Mouse (Mus musculus) adipocyte (in vitro differentiated cells): ENCODE data around the gene Pex16.
"Not testable (repeated sequence)": the region's sequence is repeated elsewhere in the genome, so short reads cannot be mapped to it uniquely, and the experiment has no call there.

Experiments
- DNase-seq: peaks from one replicate; pipeline ENCODE4 v3.0.0-alpha.2; 2016; ENCODE audit warnings: low spot score

Gene Pex16

DNA sequence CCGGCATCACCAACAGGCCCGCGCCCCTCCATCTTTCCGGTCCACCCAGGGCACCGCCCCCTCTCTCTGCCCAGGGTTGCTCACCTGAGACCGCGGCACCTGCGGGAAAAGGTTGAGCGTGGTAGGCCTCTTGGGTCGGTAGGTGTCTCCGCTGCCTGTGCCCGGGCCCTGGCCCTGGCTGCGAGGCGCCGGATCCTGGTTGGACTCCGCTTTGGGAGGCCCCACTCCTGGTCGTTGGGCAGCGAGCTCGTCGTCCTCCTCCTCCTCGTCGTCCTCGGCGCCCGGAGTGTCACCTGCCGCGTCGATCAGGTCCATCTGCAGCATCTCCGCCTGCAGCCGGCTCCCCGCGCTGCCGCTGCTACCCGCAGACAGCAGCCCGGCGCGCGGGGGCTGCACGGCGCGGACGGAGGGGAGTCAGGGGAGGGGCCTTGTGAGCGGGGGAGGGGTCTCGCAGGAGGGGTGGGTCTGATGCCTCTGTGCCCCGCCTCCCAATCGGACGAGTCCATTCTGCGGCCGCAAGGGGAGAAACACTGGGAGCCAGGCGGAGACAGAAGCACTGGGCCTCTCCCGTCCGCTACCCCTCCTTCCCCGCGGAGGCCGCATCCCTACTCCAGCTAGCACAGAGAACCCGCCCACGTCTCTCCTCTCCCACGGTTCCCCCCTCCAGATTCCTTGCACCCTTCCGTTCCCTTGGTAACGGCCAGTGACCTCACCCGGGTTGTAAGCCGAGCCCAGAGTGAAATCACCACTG lies 14.6 kb downstream of the Pex16 start:
- DNase-seq, result peak; percentile 89

- DNase-seq, result no peak
Observed at GRCm38 (mm10) chr2:92389645-92390044, 15.2 kb downstream of the Pex16 start.

DNA sequence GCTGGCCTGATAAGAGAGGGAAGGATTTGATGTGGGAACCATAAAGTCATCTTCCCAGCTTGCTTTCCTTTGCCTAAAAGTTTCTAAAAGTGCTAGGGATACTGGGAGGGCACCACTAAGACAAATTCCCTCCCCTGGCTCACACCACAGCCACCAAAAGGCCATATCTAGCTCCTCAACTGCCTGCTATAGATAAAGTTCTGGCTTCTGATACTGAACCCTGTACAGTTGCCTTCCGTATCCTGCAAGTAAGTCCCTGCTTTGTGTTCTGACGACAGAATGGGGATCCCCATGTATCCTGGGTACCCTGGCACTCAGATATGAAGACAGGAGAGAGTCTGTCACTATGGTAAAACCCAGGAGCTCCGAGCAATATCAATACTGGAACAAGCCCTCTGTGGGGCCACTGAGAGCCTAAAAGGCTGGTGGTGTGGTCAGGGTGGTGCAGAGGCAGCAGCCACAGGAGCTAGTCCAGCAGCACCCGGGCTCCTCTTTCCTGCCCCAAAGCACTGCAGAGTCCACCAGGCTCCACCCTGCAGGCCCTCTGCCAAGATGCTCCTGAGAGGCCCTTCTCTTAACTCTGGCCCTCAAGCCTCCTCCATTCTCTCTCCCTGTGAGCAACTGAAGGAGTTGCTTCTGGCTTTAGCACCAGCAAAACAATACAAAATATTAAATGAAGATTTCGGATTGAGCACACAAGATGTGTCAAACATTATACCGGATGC lies 15.9 kb downstream of the Pex16 start:
- peak; percentile 69 for DNase-seq

GRCm38 (mm10) chr2:92391116-92391515 lies 16.6 kb downstream of the Pex16 start:
- no peak for DNase-seq

- no peak for DNase-seq
Observed at GRCm38 (mm10) chr2:92391703-92392317, 17.3 kb downstream of the Pex16 start.

DNA sequence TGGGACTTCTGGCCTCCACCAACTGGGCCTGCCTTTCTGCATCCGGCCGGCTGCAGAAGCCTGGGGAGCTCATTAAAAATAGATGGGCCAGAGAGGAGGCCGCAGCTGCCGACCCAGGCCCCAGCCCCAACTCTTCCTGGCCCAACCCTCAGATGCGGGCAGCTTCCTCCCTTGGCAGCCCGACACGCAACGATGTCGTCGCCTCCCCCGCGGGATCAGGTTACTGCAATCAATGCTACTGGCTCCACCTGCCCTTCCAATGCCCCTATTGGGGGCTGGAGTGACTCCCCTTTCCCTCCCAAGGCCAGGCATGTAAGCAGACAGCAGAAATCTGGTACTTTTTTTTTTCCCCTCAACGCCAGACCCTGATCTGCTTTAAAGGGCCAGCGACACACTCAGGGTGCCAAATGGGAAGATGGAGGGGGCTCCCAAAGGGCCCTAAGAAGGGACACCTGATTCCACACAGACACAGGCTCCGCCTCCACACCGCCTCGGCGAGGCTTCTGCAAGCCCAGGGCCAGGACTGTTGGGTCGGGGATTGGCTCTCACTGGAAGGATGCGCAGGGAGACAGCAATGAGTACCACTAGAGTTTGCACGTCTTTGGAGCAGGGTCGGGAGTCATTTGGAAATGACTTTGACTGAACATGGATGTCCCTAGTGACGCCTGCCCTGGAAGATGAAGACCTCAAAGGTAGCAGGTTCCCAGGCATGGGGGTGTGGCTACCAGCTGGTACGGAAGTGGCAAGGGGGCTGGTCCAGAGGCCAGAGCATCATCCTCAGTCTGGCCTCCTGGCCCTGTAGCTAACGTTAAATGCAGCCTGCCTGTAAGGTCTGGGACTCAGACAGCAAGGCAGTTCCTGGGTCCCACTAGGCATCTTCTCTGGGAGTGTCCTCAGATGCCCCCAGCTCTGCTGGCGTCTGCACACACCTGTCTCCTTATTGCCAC lies 18.1 kb downstream of the Pex16 start:
- no peak for DNase-seq

DNA sequence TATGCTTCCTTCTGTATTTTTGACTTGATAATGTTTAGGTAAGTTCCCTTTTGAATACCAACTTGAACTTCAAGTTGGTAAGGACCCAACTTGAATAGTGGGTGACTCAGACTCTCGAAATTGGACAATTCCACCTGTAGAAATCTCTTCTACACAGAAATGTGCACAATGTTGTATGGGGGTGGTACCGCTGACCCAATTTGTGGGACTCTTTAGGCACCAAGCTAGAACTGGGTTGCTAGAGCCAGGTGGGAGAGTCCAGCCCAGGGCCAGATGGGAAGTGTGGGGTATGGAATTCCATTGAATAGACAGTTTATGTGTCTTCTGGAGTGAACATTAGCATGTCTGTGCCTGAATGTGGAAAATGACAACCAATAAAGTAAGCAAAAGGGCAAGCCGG lies 21.1 kb downstream of the Pex16 start:
- no peak for DNase-seq

GRCm38 (mm10) chr2:92397436-92397835 lies 23.0 kb downstream of the Pex16 start:
- no peak for DNase-seq

DNA sequence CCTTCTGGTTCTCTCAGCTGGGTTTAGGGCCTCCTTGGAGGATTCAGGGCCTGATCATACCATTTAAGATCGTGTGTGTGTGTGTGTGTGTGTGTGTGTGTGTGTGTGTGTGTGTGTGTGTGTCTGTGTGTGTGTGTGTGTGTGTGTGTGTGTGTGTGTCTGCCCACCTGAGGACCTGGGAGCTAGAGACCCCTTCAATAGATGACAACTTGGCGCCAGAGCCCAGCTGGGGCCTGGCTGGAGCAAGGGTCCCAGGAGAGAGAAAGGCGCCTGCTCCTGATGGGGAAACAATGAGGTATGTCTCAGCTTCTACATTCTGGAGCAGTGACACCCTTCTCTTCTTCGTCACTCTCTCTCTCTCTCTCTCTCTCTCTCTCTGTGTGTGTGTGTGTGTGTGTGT lies 25.4 kb downstream of the Pex16 start:
- DNase-seq, result not testable (repeated sequence)

- no peak for DNase-seq
Observed at GRCm38 (mm10) chr2:92400682-92401081, 26.2 kb downstream of the Pex16 start.

DNA sequence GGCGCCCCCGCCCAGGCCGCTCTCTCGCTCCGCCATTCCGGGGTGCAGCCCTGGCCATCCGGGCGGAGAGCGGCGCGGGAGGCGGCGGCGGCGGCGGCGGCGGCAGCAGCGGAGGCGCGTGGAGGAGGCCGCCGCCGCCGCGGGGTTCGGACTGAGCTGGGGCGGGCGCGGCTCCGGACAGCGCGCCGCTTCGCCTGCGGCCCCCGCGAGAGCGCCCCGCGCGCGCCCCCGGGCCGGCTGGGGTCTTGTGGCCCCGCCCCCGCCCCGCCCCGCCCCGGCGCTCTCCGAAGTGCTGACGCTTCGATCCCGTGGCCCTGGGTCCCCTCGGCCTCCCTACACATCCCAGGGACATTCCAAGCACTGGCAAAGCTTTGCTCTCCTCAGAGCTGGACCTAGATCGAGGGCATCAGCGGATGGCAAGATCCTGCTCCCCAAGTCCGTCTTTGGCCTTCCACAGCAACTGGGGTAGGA lies 26.6 kb downstream of the Pex16 start, which contains the start of gene Mapk8ip1:
Gene Mapk8ip1 (minus strand): TSS at position 173 of the 471 bp plus-strand sequence.
- no peak for DNase-seq

DNA sequence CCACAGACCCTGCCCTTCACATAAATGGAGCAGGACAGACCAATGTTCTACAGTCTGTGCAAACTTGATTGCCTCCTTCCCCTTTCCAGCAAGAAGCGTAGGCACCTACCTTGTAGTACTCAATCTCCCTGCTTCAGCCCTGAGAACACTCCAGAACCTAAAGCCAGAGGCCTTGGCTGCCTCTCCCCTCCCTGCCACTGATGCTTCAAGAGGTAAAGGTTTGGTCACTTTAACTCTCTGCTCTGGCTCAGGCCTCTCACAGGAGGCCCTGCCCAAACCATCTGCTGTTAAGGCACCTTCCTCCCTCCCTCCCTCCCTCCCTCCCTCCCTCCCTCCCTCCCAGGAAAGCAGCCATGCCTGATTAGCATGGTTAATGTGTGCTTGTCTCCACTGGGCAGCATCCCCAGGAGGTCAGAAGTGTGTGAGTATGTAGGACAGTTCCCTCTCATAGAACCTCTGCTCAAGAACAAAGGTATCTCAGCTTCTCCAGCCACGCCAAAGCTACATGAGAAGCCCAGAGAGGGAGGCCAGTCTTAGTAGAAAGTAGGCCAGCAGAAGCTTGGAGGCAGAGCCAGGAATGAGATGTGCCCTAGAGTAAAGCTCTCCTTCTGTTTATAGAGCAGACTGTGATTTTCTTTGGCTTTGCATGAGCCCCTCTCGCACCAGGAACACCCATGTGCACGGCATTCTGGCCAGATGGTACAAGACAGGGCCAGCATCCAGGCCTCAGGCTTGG lies 28.3 kb downstream of the Pex16 start:
- peak; percentile 73 for DNase-seq

GRCm38 (mm10) chr2:92403776-92404319 lies 29.4 kb downstream of the Pex16 start:
- peak; percentile 18 for DNase-seq

GRCm38 (mm10) chr2:92404737-92405136 lies 30.3 kb downstream of the Pex16 start:
- DNase-seq, result peak; percentile 18

GRCm38 (mm10) chr2:92405687-92406086 lies 31.2 kb downstream of the Pex16 start:
- DNase-seq, result no peak

DNA sequence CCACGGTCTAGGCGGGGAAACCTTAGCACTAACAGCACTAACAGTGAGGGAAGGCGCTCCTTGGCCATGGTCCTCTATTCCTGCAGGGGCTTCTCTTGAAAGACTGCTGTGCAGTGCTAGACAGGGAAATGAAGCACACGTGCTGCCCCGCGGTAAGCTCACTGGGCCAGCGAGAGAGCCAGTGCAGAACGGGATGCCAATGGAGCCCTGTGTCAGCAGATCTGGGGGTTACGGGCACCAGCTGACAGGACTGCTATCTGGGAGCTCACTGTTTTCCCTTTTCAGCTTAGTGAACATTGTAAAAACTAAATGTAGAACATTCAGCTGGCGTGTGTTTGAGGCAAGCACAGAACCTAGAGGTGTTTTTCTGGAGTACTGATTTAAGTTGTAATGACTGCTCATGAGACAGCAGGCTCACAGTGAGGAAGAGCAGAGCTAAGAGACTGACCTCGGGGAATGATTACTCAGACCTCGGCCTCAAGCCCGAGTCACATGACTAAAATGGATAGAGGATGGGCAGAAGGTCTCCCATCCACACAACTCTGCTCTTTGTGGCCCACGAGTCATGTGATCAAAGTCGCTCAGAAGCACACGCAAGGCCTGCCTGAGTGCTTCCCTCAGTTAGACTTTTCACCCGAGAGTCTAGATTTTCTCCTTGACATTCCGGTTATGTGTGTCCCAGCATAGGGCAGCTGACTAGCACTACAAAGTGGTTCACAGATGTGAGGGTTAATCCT lies 34.0 kb downstream of the Pex16 start:
- no peak for DNase-seq

DNA sequence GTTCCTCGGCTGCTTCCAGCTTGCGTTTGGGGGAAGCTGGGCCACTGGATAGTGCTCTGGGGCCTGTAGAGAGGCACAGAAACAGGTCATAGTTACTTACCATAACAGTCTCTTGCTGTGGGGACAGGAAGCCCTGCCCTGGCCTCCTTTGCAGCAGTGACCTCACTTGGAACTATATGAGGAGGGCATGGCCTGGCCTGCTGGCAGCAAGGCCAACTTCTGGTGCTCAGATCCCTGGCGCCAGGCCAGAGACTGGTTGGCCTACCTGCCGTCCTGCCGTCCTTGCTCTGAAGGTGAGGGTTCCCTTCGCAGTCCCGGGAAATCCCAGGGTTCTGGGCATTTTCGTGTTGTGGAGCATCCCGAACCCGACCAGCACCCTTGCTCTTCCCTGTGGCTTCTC lies 37.2 kb downstream of the Pex16 start:
- DNase-seq, result peak; percentile 28

DNA sequence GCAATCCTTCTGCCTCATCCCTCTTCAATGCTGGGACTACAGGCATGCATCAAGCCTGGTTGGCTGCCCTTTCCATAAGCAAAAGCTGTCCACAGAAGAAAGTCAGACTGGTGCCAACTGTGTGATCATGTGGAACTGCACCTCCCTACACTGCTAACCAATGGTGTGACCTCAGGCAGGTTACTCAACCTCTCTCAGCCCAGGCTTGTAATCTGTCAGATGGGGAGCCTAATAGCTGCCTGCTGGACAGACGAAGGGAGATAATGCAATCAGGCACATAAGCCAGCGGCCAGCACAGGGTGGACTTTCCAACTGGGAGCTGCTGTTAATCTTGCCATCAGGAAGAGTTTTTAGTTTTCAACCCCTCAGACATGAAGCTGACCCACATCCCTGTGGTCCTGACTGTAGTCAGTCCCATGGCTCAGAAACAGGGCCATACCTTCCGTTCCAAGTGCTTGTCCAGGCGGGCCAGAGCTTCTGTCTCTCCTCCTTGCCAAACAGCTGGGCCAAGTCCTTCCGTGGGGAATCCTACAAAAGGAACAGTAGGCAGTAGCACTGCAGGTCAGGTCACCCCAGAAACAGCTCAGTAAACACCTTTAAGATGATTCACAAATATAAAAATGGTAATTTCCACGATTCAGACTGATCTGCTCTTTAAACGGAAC lies 47.4 kb downstream of the Pex16 start:
- DNase-seq, result peak; percentile 86

- peak; percentile 50 for DNase-seq
Observed at GRCm38 (mm10) chr2:92422388-92423135, 48.1 kb downstream of the Pex16 start.
